Mouse (Mus musculus) MEL (cell line): Measurements from ENCODE around the gene Gast.

Source experiments
- BHLHE40 ChIP-seq: IDR thresholded peaks from 2 replicates; pipeline ENCODE4 v1.6.1; 2012; ENCODE audit warnings: low read depth, mild to moderate bottlenecking, inconsistent platforms, low read length, improper control_type of control experiment, borderline replicate concordance
- CTCF ChIP-seq, 3 experiments: IDR thresholded peaks in 2 of 3; conservative IDR thresholded peaks in 1 of 3; 2 replicates each; pipeline ENCODE4 v1.5.1; 2011 to 2012; ENCODE audit warnings: low read length in 3 of 3, low read depth in 2 of 3, mild to moderate bottlenecking in 2 of 3, improper control_type of control experiment in 1 of 3, inconsistent platforms in 1 of 3, mixed read lengths in 1 of 3, moderate library complexity in 1 of 3; ENCODE audit not compliant: control insufficient read depth in 1 of 3, insufficient read depth in 1 of 3, poor library complexity in 1 of 3, severe bottlenecking in 1 of 3
- GABPA ChIP-seq: IDR thresholded peaks from 2 replicates; pipeline ENCODE4 v1.6.1; 2012; ENCODE audit warnings: low read depth, mild to moderate bottlenecking, inconsistent platforms, low read length, improper control_type of control experiment, moderate library complexity
- JUND ChIP-seq: IDR thresholded peaks from 2 replicates; pipeline ENCODE4 v1.6.1; 2011; ENCODE audit warnings: low read depth, mild to moderate bottlenecking, improper control_type of control experiment, low read length
- MAZ ChIP-seq: IDR thresholded peaks from 2 replicates; pipeline ENCODE4 v1.6.1; 2012; ENCODE audit warnings: low read depth, mild to moderate bottlenecking, inconsistent platforms, low read length, improper control_type of control experiment
- POLR2A ChIP-seq, 2 experiments: IDR thresholded peaks; 2 replicates each; pipeline ENCODE4 v1.6.1; 2011 to 2012; ENCODE audit warnings: low read length in 2 of 2, mild to moderate bottlenecking in 2 of 2, control low read depth in 1 of 2, improper control_type of control experiment in 1 of 2, low read depth in 1 of 2, moderate library complexity in 1 of 2; ENCODE audit not compliant: control insufficient read depth in 1 of 2, insufficient read depth in 1 of 2, poor library complexity in 1 of 2
- RCOR1 ChIP-seq: IDR thresholded peaks from 2 replicates; pipeline ENCODE4 v1.6.1; 2012; ENCODE audit warnings: low read depth, mild to moderate bottlenecking, inconsistent platforms, low read length, improper control_type of control experiment
- SMC3 ChIP-seq: IDR thresholded peaks from 2 replicates; pipeline ENCODE4 v1.6.1; 2011; ENCODE audit warnings: low read depth, low read length, improper control_type of control experiment
- TAL1 ChIP-seq: IDR thresholded peaks from 2 replicates; pipeline ENCODE4 v1.6.1; 2012; ENCODE audit warnings: mild to moderate bottlenecking, inconsistent platforms, low read length, moderate library complexity, mixed read lengths
- TCF12 ChIP-seq: IDR thresholded peaks from 2 replicates; pipeline ENCODE4 v1.6.1; 2014; ENCODE audit warnings: low read depth, mild to moderate bottlenecking, inconsistent platforms, low read length, improper control_type of control experiment, moderate library complexity
- USF1 ChIP-seq: IDR thresholded peaks from 2 replicates; pipeline ENCODE4 v1.6.1; 2014; ENCODE audit warnings: low read depth, mild to moderate bottlenecking, inconsistent platforms, low read length, improper control_type of control experiment, moderate library complexity
- USF2 ChIP-seq, 2 experiments: IDR thresholded peaks; 2 replicates each; pipeline ENCODE4 v1.6.1; 2011 to 2012; ENCODE audit warnings: improper control_type of control experiment in 2 of 2, low read length in 2 of 2, borderline replicate concordance in 1 of 2, inconsistent platforms in 1 of 2, low read depth in 1 of 2, mild to moderate bottlenecking in 1 of 2; ENCODE audit not compliant: insufficient read depth in 1 of 2
- ZKSCAN1 ChIP-seq: IDR thresholded peaks from 2 replicates; pipeline ENCODE4 v1.6.1; 2012; ENCODE audit warnings: low read depth, mild to moderate bottlenecking, inconsistent platforms, low read length, improper control_type of control experiment, moderate library complexity

DNA sequence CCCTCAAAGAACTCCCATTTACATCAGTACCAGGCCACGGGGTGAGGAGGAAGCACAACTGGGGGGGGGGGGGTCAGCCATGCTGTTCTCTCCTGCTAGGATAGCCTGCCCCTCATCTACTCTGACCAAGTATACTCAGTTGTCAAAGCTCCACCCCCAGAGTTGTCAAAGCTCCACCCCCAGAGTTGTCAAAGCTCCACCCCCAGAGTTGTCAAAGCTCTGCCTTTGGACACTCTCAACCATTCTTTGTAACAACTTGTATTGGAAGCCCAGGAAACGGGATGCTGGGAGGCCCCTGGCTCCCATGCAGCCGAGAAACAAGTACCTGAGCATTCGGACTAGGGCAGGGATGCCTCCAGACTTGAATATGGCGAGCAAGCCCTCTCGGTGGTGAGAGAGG lies 48.5 kb downstream of the Gast start:
- no peak for TF ChIP-seq CTCF (IDR thresholded peaks at IDR 0.05 in 2 of 3, conservative IDR thresholded peaks at IDR 0.05 in 1 of 3; ENCODE audit: control insufficient read depth in 1 of 3, insufficient read depth in 1 of 3, low read depth in 2 of 3, low read length in 3 of 3, poor library complexity in 1 of 3, severe bottlenecking in 1 of 3)
- TF ChIP-seq USF2 (IDR thresholded peaks at IDR 0.05; ENCODE audit: borderline replicate concordance in 1 of 2, insufficient read depth in 1 of 2, low read depth in 1 of 2, low read length in 2 of 2) = no peak
- no peak for TF ChIP-seq ZKSCAN1
- no peak for TF ChIP-seq MAZ
- TF ChIP-seq RCOR1 = no peak
- TF ChIP-seq TAL1 = no peak
- no peak for TF ChIP-seq USF1
- TF ChIP-seq GABPA = no peak
- no peak for TF ChIP-seq JUND
- no peak for TF ChIP-seq BHLHE40
- TF ChIP-seq POLR2A (IDR thresholded peaks at IDR 0.05; ENCODE audit: control insufficient read depth in 1 of 2, insufficient read depth in 1 of 2, low read depth in 1 of 2, low read length in 2 of 2, poor library complexity in 1 of 2) = no peak
- TF ChIP-seq SMC3 = no peak
- TF ChIP-seq TCF12 = no peak
